Mouse (Mus musculus) kidney, adult 2 months (tissue): Measurements from ENCODE around the gene Cdk4.

Experiments
- CTCF ChIP-seq: fragments of 200-500 bp; conservative IDR thresholded peaks from 2 replicates; pipeline ENCODE4 v1.5.1; 2011; ENCODE audit warnings: low read depth, mild to moderate bottlenecking, control low read depth, low read length, moderate library complexity, mixed read lengths; ENCODE audit not compliant: insufficient read depth, insufficient read length
- POLR2A ChIP-seq: fragments of 200-500 bp; IDR thresholded peaks from one replicate; pipeline ENCODE4 v1.6.1; 2011; ENCODE audit warnings: low read depth, low read length, control low read depth

- TF ChIP-seq CTCF, result no peak
- TF ChIP-seq POLR2A, result no peak
Observed at GRCm38 (mm10) chr10:127050119-127050474, 13.2 kb upstream of the Cdk4 start.
